Mouse (Mus musculus) liver, postnatal 0 days (tissue): Measurements from ENCODE around the gene Abcb11. TPM values are rescaled to one million over a fixed set of nuclear protein-coding genes. Genes with fewer than 3 reads are reported as not detected.

Experiments used
- ATAC-seq: fragments of 200-750 bp; cut with Nextera tagmentation; 2 replicates; pipeline ENCODE4 v1.8.0; 2017; ENCODE audit warnings: mild to moderate bottlenecking, moderate library complexity
- DNase-seq: peaks from one replicate; pipeline ENCODE4 v3.0.0-alpha.2; 2016
- H3K27ac ChIP-seq: fragments of 300-500 bp; sonication (generic); 2 replicates; pipeline ENCODE4 v1.5.1; 2014; ENCODE audit warnings: antibody characterized with exemption, moderate library complexity, mild to moderate bottlenecking, low read depth
- H3K27me3 ChIP-seq: fragments of 300-500 bp; sonication (generic); 2 replicates; pipeline ENCODE4 v1.6.1; 2014; ENCODE audit warnings: low read length, control low read depth, mixed read lengths; ENCODE audit not compliant: insufficient read depth
- H3K36me3 ChIP-seq: fragments of 300-500 bp; sonication (generic); replicated peaks from 2 replicates; pipeline ENCODE4 v1.6.1; 2014; ENCODE audit warnings: mild to moderate bottlenecking, control low read depth, low read length, moderate library complexity, mixed read lengths; ENCODE audit not compliant: insufficient read depth
- H3K4me1 ChIP-seq: fragments of 300-500 bp; sonication (generic); 2 replicates; pipeline ENCODE4 v1.6.1; 2014; ENCODE audit warnings: antibody characterized with exemption, mild to moderate bottlenecking, control low read depth; ENCODE audit not compliant: insufficient read depth
- H3K4me2 ChIP-seq: fragments of 300-500 bp; sonication (generic); 2 replicates; pipeline ENCODE4 v1.6.1; 2014; ENCODE audit warnings: low read depth, mild to moderate bottlenecking, low read length, moderate library complexity, mixed read lengths
- H3K4me3 ChIP-seq: fragments of 300-500 bp; sonication (generic); 2 replicates; pipeline ENCODE4 v1.5.1; 2014; ENCODE audit warnings: low read depth, low read length
- H3K9ac ChIP-seq: fragments of 300-500 bp; sonication (generic); replicated peaks from 2 replicates; pipeline ENCODE4 v1.6.1; 2014; ENCODE audit warnings: mild to moderate bottlenecking, moderate library complexity
- H3K9me3 ChIP-seq: fragments of 300-500 bp; sonication (generic); 2 replicates; pipeline ENCODE4 v1.6.1; 2016; ENCODE audit warnings: mild to moderate bottlenecking, control low read depth, low read length, mixed read lengths
- CTCF ChIP-seq: sonication (generic); IDR thresholded peaks from 2 replicates; pipeline ENCODE4 v1.5.1; 2016; ENCODE audit warnings: antibody characterized with exemption, low read depth
- EP300 ChIP-seq: IDR thresholded peaks from 2 replicates; pipeline ENCODE4 v1.6.1; 2016; ENCODE audit warnings: antibody characterized with exemption, low read depth, mild to moderate bottlenecking
- WGBS: fragments of 180-500 bp; shearing (Covaris S2); extraction: QIAGEN DNeasy Blood & Tissue Kit; methylation state at CpG from one replicate; pipeline ENCODE4 v1.1.7; 2014; ENCODE audit not compliant: insufficient replicate concordance; 5-methylcytosine and 5-hydroxymethylcytosine counted together
- polyA plus RNA-seq: library from polyadenylated mRNA; unstranded; fragments of >200 nt; fragmentation: Nextera tagmentation; extraction: Ambion mirVana; gene quantifications from 2 replicates; pipeline ENCODE4 v1.2.1, GENCODE M21; 2015

Abcb11 gene
- polyA plus RNA-seq, 1 experiment from 2014 or later, result 74.8 TPM

DNA sequence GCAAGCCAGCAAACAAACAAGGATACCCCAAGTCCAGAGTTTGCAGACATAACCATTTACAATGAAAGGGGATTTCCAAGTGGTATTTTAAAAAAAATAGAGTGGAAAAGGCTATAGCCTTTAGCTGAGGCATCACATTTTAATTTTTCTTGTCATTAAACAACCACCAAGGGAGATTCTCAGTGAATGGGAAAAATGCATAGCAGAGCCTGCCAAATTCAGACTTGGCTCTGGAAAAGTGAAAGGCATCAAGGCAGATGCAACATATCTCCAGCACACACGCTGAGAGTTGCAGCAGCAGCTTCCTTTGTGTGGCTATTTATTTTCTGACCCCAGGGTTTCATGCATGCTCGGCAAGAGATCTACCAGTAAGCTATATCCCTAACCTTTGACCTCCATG is 97.5 kb downstream of the Abcb11 start:
- no peak for DNase-seq

DNA sequence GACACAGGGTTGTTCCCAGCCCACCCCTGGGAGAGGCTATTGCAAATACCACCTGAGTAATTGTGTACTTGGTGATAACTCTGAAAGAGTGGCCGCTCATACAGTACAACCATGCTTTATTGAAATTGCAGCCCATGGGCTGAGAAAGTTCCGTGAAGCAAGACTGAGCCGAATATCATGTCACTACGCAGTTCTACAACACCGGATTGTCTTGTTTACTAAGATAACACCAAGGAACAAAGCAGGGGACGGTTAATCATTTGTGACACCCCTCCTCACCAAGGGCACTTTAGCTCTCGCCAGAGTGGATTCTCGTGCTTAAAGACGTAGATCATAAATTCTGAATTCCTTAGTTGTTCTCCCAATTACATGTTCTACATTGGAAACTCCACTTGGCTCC is 103.1 kb downstream of the Abcb11 start:
- no peak overlapping the region for H3K27ac ChIP-seq
- H3K36me3 ChIP-seq, result peaks cover 6% of the 10 kb centered on the region; the same call in 1 of the 2 replicates
- H3K4me3 ChIP-seq, result no peak overlapping the region
- TF ChIP-seq CTCF (no peak), EP300 (no peak)
- no peaks in the 10 kb centered on the region for H3K27me3 ChIP-seq
- H3K9ac ChIP-seq, result no peak overlapping the region
- WGBS, result 67% methylated on average over 9 of the region's 9 CpGs
- DNase-seq (no peak), ATAC-seq (no peak)
- H3K4me2 ChIP-seq, result no peak overlapping the region
- H3K9me3 ChIP-seq, result no peaks in the 10 kb centered on the region
- H3K4me1 ChIP-seq, result no peaks in the 10 kb centered on the region

More for the DNA sequence above, 97.5 kb downstream of the Abcb11 start:
- Histone ChIP-seq H3K36me3 (0 out of 2 replicates have a peak, but pooled peaks cover 9% of the 10 kb centered on the region), H3K9ac (no peak overlapping the region), H3K4me3 (no peak overlapping the region), H3K9me3 (no peaks in the 10 kb centered on the region), H3K4me2 (no peak overlapping the region), H3K4me1 (no peaks in the 10 kb centered on the region), H3K27me3 (no peaks in the 10 kb centered on the region), H3K27ac (no peak overlapping the region)
- TF ChIP-seq CTCF, result no peak
- no peak for TF ChIP-seq EP300
- ATAC-seq, result no peak
- WGBS, result 52% methylated on average over 2 of the region's 2 CpGs

DNA sequence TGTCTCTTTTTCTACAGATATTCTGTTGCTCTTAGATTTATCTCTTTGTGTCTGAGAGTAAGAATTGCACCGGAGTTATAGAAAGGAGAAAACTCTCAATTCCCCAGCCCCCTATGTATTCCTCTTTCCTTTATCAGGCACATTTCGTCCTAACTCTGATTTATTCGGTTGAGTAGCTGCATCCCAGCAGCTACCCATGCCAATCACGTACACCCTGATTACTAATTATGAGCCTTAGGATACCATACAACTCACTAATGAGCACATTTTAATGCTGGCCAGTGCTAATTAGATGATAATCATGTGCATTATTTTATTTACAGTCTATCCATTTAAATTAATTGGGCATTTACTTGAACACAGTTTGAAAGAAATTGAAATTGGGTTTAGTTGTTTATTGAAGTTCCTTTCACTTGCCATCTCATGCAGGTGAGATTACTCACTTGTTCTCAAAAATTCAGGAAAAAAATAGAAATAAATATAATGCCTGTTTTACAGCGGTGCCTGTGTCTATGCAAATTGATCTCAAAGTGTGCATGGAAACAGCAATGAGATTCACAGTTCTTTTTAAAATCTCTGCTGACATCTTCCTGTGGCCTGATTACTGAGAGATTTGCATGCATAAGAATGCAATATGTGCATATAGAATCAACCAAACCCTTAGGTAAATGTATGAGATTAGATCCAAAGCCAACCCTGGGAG is 107.3 kb downstream of the Abcb11 start:
- WGBS, result 80% methylated on average over 5 of the region's 5 CpGs
- H3K4me2 ChIP-seq, result no peak overlapping the region
- TF ChIP-seq EP300 (no peak), CTCF (no peak)
- no peaks in the 10 kb centered on the region for H3K9me3 ChIP-seq
- H3K36me3 ChIP-seq, result peaks cover 6% of the 10 kb centered on the region; the same call in 1 of the 2 replicates
- no peaks in the 10 kb centered on the region for H3K4me1 ChIP-seq
- H3K27me3 ChIP-seq, result no peaks in the 10 kb centered on the region
- DNase-seq (no peak), ATAC-seq (no peak)
- H3K27ac ChIP-seq, result no peak overlapping the region
- no peak overlapping the region for H3K4me3 ChIP-seq
- no peak overlapping the region for H3K9ac ChIP-seq

DNA sequence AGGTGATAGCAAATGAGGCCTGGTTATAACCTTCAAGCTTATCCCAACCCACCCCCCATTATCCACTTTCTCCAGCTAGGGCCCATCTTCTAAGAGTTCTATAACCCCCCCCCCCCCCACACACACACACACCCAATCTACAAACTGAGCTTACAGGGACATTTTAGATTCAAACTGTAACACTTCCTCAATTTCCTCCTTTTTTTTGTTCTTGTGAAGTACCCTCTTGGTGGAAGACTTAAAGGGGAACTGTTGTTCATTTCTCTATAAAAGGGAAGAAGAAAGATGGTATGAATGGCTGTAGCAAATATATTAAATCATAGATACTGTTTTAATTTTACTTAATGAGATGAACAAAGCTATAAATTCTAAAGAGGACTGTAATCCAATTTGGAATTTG is 110.3 kb downstream of the Abcb11 start:
- DNase-seq (no peak), ATAC-seq (no peak)
- H3K4me3 ChIP-seq, result no peak overlapping the region
- no peak overlapping the region for H3K9ac ChIP-seq
- H3K27ac ChIP-seq, result no peak overlapping the region
- H3K4me1 ChIP-seq, result no peaks in the 10 kb centered on the region
- no peaks in the 10 kb centered on the region for H3K36me3 ChIP-seq
- no peak for TF ChIP-seq EP300
- no peak for TF ChIP-seq CTCF
- H3K27me3 ChIP-seq, result no peaks in the 10 kb centered on the region
- H3K9me3 ChIP-seq, result no peaks in the 10 kb centered on the region
- no peak overlapping the region for H3K4me2 ChIP-seq

DNA sequence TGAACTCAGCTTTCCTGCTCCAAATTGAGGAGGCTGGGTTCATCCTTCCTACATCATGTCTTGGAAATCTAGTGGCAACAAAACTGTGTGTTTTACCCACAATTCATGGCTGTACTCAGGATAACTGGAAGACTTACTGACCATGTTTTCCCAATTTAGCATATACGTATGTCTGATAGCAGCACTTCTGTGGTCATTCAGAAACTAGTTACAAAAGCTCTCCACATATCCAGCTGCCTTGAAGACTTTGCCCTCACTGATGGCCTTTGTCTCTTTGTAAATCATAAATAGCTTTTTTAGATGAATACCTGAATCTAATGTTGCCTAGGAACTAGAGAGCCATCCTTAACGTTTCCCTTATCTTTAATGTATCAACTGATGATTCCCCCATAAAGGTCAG is 112.3 kb downstream of the Abcb11 start:
- no peak overlapping the region for H3K4me2 ChIP-seq
- no peak for DNase-seq
- no peak for ATAC-seq

DNA sequence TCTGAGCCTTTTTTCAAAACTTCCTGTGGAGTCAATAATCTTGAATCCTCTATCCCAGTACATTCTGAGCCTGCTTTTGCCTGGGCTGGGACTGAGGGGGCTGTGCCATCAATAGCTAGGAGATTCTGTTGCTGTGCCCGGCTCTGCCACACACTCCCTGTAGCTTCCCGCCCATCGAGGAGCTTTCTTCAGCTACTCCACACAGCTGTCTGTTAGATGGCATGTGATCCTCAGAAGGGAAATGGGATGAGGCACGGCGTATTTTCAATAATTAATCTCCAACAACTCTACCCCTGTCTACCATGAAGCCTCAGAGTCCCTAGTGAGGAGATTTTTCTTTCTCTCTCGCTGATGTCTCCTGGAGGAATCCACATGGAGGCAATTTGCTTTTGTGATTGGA is 113.8 kb downstream of the Abcb11 start:
- Histone ChIP-seq H3K27me3 (no peaks in the 10 kb centered on the region), H3K4me1 (no peaks in the 10 kb centered on the region), H3K4me3 (no peak overlapping the region), H3K9me3 (no peaks in the 10 kb centered on the region), H3K4me2 (no peak overlapping the region), H3K9ac (no peak overlapping the region), H3K36me3 (no peaks in the 10 kb centered on the region), H3K27ac (no peak overlapping the region)
- no peak for ATAC-seq
- DNase-seq, result no peak
- TF ChIP-seq CTCF (no peak), EP300 (no peak)
- WGBS, result 74% methylated on average over 6 of the region's 6 CpGs

More for the DNA sequence above, 112.3 kb downstream of the Abcb11 start:
- no peaks in the 10 kb centered on the region for H3K9me3 ChIP-seq
- no peak overlapping the region for H3K4me3 ChIP-seq
- no peak overlapping the region for H3K27ac ChIP-seq
- H3K4me1 ChIP-seq, result no peaks in the 10 kb centered on the region
- no peak for TF ChIP-seq EP300
- no peak for TF ChIP-seq CTCF
- WGBS, result 76% methylated on average over 2 of the region's 2 CpGs
- H3K36me3 ChIP-seq, result no peaks in the 10 kb centered on the region
- H3K9ac ChIP-seq, result no peak overlapping the region
- H3K27me3 ChIP-seq, result no peaks in the 10 kb centered on the region
